Mouse (Mus musculus): ENCODE results near the gene Cfap206.

GRCm38 (mm10) chr4:34653179-34653578, 76.8 kb downstream of the Cfap206 start:
- TF ChIP-seq POLR2A (IDR thresholded peaks at IDR 0.05; ENCODE audit: insufficient read depth, low read length) (no peak), CTCF (IDR thresholded peaks at IDR 0.05; ENCODE audit: low read depth, low read length) (no peak)

Measured in ES-Bruce4 (cell line).